Mouse (Mus musculus) kidney, postnatal 10 days (tissue): ENCODE results near the gene 6030452D12Rik.

Experiments
- DNase-seq: peaks from one replicate; pipeline ENCODE4 v3.0.0; 2021; ENCODE audit warnings: mixed read lengths

The 6030452D12Rik gene

GRCm38 (mm10) chr8:106500018-106500685 is at the start of gene 6030452D12Rik:
Gene 6030452D12Rik (plus strand): TSS chr8:106500522.
- DNase-seq: no peak

GRCm38 (mm10) chr8:106451301-106452085 is 48.8 kb upstream of the 6030452D12Rik start:
- no peak for DNase-seq

- no peak for DNase-seq
Measured at GRCm38 (mm10) chr8:106452701-106453481, 47.4 kb upstream of the 6030452D12Rik start.

- no peak for DNase-seq
Measured at GRCm38 (mm10) chr8:106454036-106454435, 46.3 kb upstream of the 6030452D12Rik start.

- DNase-seq: no peak
Measured at GRCm38 (mm10) chr8:106462131-106462530, 38.2 kb upstream of the 6030452D12Rik start.

- no peak for DNase-seq
Measured at GRCm38 (mm10) chr8:106463795-106464194, 36.5 kb upstream of the 6030452D12Rik start.

GRCm38 (mm10) chr8:106469485-106469884 is 30.8 kb upstream of the 6030452D12Rik start:
- no peak for DNase-seq

- DNase-seq: no peak
Measured at GRCm38 (mm10) chr8:106474001-106474400, 26.3 kb upstream of the 6030452D12Rik start.

GRCm38 (mm10) chr8:106504241-106504640 is 3.9 kb downstream of the 6030452D12Rik start:
- DNase-seq: peak; percentile 6

- peak; percentile 37 for DNase-seq
Measured at GRCm38 (mm10) chr8:106505328-106505965, 5.1 kb downstream of the 6030452D12Rik start.

- DNase-seq: peak; percentile 3
Measured at GRCm38 (mm10) chr8:106506106-106506505, 5.8 kb downstream of the 6030452D12Rik start.

- peak; percentile 75 for DNase-seq
Measured at GRCm38 (mm10) chr8:106507761-106508331, 7.5 kb downstream of the 6030452D12Rik start.

- DNase-seq: no peak
Measured at GRCm38 (mm10) chr8:106508456-106508855, 8.1 kb downstream of the 6030452D12Rik start.

GRCm38 (mm10) chr8:106509079-106509780 is 8.9 kb downstream of the 6030452D12Rik start:
- peak; percentile 9 for DNase-seq

GRCm38 (mm10) chr8:106510365-106510975 is 10.1 kb downstream of the 6030452D12Rik start, which contains the start of gene Cdh3:
Gene Cdh3 (plus strand): TSS chr8:106510891.
- peak; percentile 87 for DNase-seq

- peak; percentile 63 for DNase-seq
Measured at GRCm38 (mm10) chr8:106511065-106511501, 10.8 kb downstream of the 6030452D12Rik start.

- DNase-seq: peak; percentile 69
Measured at GRCm38 (mm10) chr8:106511531-106512041, 11.3 kb downstream of the 6030452D12Rik start.

- peak; percentile 26 for DNase-seq
Measured at GRCm38 (mm10) chr8:106512475-106513150, 12.3 kb downstream of the 6030452D12Rik start.

- DNase-seq: peak; percentile 1
Measured at GRCm38 (mm10) chr8:106515946-106516479, 15.7 kb downstream of the 6030452D12Rik start.

GRCm38 (mm10) chr8:106516581-106516980 is 16.3 kb downstream of the 6030452D12Rik start:
- DNase-seq: peak; percentile 72
